Mouse (Mus musculus): ENCODE data around the gene Abcc8.

DNA sequence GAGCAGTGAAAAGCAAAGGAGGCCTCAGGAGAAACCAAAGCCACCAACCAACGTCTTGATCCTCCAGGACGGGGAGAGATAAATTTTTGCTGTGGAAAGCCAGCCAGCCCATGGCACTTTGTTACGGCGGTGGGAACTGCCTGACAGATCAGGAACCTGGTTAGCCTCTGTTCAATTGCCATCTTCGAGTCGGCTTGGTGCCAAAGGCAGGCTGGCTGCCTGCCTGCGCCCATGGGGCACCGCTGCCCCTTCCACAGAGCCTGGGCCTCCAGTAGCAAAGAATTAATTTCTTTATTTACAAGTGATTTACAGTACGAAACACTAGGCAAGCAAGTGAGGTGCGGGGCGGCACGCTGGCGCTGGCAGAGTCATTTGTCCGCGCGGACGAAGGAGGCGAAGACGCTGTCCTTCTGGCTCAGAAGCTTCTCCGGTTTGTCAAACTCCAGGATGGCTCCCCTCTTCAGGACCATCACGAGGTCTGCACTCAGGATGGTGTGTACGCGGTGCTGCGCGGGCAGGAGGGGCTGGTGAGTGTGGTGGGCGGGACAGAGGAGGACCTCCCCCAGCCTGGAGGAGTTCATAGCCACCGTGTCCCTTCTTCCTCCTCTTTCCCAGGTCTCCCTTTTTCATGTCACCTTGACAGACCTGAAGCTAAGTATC lies 75.4 kb downstream of the Abcc8 start:
- no peak for TF ChIP-seq GATA1 (IDR thresholded peaks at IDR 0.05; ENCODE audit: borderline replicate concordance, low read length)
- TF ChIP-seq FLI1 (IDR thresholded peaks at IDR 0.05; ENCODE audit: low read length): no peak

Data from megakaryocyte, embryonic 14.5 days (primary cell).